Mouse (Mus musculus) left cerebral cortex, postnatal 4 days (tissue): ENCODE results near the gene Stat6. TPM values are rescaled to one million over a fixed set of nuclear protein-coding genes. Genes with fewer than 3 reads are reported as not detected.
A peak's percentile ranks its signal among the peaks of the same experiment; 100 is the strongest.

Experiments used
- DNase-seq: peaks from one replicate; pipeline ENCODE4 v3.0.0-alpha.2; 2022
- intact Hi-C: fragments of 180-260 bp; cut with DNase I; formaldehyde crosslinking; loops from one replicate; pipeline ENCODE4 v1.15.1; 2025
- total RNA-seq, 2 experiments: library from RNA; stranded (reverse); gene quantifications; 2 replicates each; pipeline ENCODE4 v1.2.3; 2021

Stat6 gene
- 1 to 10 TPM; 6.0 to 6.1 TPM for total RNA-seq

GRCm38 (mm10) chr10:127642772-127643552, at the start of gene Stat6:
Stat6 (plus strand) TSS chr10:127642986.
- DNase-seq = no peak
- intact Hi-C loops = no loop called here

DNA sequence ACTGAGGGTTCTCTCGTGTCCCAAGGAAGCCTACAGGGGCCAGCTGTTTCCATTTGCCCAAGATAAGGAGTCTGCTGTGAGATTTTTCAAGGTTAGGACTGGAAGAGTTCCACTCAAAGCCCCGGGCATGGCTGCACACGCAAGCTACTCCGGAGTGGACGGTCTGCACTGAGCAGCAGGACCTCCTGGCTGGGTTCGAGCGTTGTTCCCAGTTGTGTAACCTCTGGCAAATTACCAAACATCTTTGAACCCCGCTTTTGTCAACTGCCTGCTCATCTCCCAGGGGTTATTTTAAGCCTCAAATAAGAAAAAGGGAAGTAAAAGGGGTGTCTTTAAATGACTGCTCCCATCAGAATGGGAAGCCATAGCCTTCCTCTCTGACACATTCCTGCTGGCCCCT, 48.4 kb upstream of the Stat6 start:
- DNase-seq = no peak
- intact Hi-C loops = no loop called here

DNA sequence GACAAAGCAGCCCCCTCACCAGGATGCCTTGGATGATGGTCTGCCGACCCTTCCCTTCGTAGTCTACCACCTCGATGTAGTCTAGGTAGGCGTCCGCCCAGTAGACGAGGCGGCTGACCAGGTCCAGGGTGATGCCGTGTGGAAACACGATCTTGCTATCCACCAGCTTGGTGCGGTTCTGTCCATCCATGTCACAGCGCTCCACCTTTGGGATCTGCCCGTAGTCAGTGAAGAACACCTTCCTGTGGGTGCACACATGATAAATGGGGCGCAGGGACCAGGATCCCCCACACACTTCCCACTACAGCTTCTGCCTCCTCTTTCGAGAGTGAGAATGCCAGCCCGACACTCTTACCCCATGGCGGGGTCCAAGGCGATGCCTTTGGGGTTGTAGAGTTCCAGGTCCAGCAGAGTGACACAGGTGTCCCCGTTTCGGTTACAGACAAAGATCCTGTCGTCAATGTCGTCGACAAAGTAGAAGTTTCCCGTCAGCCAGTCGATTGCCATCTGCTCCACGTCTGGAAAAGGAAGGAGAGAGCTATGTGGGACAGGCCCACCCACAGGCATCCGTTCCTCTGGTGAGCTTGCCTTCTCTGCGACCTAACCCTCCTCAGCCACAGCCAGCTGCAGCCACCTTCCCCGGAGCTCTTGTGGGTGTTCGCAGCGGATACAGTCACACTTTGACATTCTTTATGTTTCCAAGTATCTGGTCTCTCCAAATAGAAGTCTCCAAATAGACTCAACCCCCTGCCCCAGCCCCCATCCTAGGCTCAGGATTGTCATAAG, 47.7 kb upstream of the Stat6 start:
- intact Hi-C loops = no loop called here
- no peak for DNase-seq

DNA sequence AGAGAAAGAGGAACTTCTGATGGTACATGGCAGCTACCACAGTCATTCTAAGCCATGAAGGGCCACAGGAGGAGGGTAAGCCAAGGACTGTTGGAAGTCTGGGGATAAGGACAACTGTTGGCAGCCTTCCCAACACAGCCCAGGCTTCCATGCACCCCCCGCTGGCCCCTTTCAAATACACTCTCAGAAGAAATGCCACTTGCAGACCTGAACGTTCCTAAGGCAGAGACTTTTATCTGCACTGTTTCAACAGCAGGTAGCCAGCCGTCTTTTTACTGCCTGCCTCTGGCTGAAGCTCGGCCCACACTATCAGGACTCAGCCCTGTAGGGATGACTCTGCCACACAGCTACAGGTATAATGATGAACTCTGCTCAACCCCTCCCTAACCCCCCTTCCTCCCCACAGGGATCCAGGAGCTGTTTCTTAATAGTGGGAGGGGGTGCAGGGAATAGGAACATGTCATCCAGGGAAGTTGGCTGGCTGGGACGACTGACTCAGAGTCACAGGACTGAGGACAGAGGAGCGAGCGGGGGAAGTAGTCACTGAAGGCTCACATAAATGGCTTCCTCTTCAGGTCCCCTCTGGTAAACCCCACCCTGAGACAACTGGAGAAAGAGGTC, 46.4 kb upstream of the Stat6 start:
- DNase-seq = peak; percentile 66
- intact Hi-C loops = no loop called here

DNA sequence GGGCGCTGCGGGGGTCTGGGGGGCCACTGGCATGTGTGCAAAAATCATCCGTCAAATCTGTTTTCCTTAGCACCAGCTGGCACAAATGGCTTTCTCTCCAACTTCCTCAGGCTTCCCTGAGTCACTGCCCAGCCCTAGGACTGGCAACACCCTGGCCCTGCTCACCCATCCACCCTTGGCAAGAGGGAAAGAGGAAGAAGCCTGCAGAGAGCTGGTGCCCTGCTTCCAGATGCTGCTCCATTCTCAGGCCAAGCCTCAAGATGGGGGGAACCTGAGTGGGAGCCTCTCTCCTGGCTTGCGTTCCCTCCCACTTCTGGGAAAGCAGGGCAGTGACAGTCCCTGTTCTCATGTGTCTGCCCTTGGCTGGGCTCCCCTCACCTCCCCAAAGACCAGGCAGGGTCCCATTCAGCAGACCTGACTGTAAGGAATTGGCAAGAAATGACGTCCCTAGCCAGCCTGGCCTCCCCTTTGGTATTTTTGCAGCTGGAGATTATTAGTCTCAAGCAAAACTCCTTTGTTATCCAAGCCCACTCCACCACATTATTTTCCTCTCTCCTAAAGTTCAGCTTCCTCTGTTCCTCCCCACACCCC, 45.4 kb upstream of the Stat6 start:
- intact Hi-C loops = no loop called here

DNA sequence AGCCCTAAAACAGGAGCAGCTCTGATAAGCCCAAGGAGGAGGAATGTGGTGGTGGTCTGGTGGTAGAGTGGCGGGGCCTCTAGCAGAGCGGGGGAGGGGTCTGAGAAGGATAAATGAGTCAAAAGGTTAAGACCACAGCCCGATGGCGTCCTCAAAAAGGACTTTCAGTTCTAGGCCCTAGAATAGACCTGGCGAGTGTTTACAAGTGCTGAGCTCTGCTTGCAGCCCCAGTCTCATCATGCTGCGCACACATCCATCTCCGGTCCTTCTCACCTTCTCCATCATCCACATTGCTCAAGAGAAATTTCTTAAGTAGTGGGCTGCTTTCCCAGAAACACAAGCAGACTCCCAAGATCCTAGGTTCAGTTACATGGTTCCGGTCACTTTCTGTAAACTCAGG, 44.2 kb upstream of the Stat6 start:
- intact Hi-C loops = no loop called here
- DNase-seq = no peak

More for the DNA sequence above, 45.4 kb upstream of the Stat6 start:
- peak; percentile 80 for DNase-seq

DNA sequence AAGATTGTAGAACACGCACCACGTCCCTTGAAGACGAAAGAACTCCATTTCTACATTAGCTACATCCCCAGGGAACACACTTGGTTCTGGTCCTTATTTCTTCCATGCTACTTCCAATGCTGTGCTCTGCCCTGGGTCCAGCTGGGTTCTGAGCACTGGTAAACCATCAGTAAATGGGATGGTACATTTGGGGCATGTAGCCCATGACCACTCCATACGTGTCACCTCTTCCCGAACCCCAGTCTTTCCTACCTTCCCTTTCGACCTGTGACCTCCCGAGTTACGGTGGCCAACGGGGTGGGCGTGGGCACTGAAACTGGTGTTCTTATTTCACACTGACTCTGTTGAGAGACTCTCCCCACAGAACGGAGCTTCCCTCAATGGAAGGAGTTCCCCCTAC, 43.5 kb upstream of the Stat6 start:
- intact Hi-C loops = no loop called here
- no peak for DNase-seq

DNA sequence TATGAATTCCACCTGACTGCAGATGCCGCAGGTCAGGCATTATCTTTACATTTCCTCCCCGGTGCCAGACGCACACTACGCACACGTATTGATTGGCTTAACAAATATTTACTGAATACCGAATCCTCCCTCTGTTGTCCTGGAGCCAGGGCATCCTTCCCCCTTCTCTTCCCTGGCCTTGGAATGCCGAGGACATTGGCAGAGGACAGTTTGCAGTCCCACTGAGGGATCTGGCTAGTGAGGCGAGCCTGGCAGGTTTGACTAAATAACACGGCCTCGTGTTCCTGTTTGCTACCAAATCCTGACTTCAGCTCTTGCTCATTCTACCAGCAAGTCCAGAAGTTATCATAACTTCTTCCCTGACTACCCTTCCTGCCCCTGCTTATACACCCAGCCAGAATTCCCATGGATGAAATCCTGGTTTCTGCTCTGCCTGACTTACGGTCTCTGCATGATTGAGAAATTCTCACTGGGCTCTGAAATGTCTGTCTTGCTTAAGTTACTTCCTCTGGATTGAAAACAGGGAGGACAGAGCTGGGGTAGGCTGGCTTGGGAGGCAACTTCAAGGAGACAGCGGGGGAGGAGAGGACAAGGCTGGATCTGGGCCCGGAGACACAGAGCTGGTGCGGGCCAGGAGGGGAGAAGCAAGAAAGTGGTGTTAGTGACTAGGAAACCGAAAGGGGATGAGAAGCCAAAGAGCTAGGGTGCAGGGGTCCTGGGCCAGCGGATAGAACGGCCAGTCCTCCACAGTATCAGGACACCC, 42.8 kb upstream of the Stat6 start:
- intact Hi-C loops = no loop called here

GRCm38 (mm10) chr10:127602194-127602593, 40.6 kb upstream of the Stat6 start:
- intact Hi-C loops = no loop called here
- DNase-seq = no peak

More for the DNA sequence above, 42.8 kb upstream of the Stat6 start:
- peak; percentile 49 for DNase-seq

DNA sequence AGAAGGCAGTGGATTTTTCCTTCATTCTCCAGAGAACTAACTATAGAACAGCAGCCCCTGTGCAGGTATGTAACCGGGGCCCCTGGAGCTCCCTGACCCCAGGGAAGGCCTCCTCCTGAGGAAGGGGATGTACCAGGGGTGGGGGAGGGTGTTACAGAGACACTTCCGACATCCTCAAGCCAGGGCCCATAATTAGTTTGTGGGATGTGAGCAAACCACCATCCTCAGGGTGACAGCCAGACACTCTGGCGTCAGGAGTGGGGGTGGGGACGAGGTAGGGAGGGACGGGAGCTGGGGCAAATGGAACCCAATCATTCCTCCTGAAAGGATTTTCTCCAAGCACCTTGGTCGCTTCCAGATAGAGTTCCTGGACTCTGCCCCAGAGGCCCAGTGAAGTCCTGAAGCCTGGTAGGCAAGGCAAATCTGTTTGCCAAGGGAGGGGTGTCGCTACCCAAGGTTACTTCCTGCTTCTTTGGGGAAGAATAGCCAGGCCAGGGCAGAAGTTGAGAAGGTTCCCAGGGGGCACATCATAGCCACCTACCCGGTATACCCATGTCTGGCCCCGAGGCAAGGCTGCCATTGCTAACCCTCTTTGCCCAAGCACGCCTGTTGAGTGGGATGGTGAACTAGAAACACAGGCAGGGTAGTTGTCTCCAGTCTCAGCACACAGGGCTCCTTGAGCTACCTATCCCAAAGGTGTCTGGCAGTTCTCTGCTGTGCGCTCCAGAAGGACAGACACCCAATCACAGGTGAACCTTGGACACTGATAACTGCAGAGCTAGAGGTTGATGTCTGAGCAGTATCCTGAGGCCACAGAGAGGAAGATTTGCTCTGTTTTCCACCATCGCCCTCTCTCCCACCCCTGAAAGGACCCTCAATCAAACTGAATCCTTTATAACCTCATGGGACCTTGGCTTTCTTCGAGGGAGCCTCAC, 39.1 kb upstream of the Stat6 start:
- intact Hi-C loops = no loop called here
- DNase-seq = no peak

GRCm38 (mm10) chr10:127604465-127605250, 38.1 kb upstream of the Stat6 start:
- peak; percentile 48 for DNase-seq
- intact Hi-C loops = no loop called here

DNA sequence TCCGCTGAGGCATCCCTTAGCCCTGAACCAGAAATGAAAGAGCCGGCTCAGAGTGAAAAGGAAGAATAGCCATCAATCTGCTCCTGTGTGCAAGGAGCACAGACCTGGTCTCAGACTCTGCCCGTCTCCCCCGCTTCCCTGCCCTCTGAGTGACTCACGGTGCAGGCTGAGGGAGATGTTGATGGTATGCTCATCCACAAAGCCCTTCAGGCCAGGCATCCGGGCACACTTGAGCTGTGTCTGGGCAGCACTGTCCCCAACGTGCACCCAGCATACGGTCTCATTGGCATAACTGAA, 37.6 kb upstream of the Stat6 start:
- intact Hi-C loops = no loop called here
- no peak for DNase-seq

GRCm38 (mm10) chr10:127605756-127606155, 37.0 kb upstream of the Stat6 start:
- no peak for DNase-seq

DNA sequence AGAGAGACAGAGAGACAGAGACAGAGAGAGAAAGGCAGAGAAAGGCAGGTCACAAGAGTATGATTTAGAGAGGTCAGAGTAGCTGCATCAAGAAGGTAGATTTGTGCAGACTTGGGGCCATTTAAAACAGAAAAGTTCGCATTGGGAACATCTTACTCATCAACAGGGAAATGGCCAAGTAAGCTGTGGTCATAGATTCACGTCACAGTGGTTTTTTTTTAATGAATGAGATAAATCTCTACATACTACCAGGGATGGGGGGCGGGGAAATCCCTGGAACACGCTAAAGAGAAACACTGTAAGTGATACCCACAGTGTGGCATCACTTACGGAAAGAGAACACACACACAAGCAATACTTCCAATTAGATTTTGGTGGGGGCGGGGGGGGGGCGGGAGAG, 35.7 kb upstream of the Stat6 start:
- DNase-seq = no peak
- intact Hi-C loops = no loop called here

More at GRCm38 (mm10) chr10:127605756-127606155, 37.0 kb upstream of the Stat6 start:
- intact Hi-C loops = no loop called here

DNA sequence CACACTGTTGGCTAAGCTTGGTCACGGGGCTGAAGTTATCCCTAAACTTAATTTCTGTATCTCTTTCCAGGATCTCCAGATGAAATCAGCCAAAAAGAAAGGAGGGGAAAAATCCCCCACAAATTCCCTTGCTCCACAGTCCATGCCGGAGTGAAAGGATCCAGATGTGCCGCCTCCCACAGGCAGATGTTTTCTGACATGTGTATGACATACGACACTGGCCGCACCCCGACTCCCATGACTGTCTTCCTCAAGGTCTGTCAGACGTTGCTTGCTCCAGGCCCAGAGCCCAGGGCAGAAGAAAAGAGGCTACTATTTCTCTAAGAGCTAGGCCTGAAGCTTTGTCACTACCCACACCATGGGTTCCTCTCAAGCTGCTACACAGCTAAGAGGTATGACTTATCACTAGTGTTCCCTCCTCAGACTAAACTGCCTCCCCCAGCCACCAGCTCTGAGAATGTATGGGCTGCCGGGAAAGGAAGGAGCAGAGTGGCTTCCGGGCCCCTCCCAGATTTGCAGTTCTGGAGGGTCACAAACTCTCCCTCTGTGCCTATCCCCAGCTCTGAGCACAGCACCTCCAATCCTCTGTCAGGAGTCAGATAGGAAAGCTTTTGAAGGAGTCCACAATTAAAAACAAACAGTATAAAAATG, 33.2 kb upstream of the Stat6 start:
- DNase-seq = no peak
- intact Hi-C loops = no loop called here

DNA sequence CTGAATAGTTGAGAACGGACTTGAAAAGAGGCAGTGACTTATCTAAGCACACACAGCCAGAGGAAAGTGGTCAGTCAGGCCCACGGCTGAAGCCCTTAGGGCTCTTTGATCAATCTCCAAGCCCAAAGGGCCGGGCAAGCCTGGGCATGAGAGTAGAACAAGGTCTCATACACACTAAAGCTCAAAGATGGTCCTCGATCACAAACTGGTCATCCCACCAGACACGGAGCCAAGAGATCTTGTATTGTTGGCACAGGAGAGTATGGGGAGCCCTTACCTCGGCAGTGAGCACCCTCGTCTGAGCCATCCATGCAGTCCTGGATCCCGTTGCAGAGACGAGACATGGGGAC, 32.7 kb upstream of the Stat6 start:
- intact Hi-C loops = no loop called here

DNA sequence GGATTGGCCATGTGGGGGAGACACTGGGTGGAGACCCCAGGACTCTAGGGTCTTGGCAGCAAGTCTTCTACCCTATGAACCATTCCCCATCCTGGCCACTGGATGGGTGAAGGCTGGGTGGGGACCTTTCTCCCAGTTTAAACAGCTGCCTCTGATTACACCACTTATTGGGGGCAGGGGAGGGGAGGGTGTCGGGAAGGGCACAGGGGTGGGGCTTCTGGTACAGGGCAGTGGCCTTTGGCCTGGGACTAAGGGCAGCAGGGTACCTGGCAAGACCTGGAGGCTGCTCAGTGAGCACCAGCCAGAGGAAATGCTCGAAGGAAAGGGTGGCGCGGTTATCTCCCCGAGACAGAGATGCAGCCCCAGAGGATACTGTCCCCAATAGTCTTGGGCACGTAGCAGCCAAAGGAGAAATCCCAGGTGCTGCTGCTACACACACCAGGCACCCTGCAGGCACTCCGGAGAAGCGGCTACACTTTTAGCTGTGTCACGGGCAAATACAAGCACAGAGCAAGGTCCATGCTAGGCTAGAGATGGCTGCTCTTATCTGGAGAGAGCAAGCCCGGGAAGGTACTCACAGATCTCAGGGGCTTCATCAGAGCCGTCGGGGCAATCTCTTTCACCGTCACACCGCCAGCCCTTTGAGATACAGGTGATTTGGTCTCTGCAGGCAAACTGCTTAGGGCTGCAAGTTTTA, 30.6 kb upstream of the Stat6 start:
- intact Hi-C loops = no loop called here

More for the DNA sequence above, 32.7 kb upstream of the Stat6 start:
- DNase-seq = no peak

More for the DNA sequence above, 30.6 kb upstream of the Stat6 start:
- no peak for DNase-seq
